Mouse (Mus musculus): Measurements from ENCODE around the gene Gdf3. TPM values are rescaled to one million over a fixed set of nuclear protein-coding genes. Genes with fewer than 3 reads are reported as not detected.
A peak's percentile ranks its signal among the peaks of the same experiment; 100 is the strongest.

Gene Gdf3
- polyA plus RNA-seq, 1 experiment: 8.2 TPM

DNA sequence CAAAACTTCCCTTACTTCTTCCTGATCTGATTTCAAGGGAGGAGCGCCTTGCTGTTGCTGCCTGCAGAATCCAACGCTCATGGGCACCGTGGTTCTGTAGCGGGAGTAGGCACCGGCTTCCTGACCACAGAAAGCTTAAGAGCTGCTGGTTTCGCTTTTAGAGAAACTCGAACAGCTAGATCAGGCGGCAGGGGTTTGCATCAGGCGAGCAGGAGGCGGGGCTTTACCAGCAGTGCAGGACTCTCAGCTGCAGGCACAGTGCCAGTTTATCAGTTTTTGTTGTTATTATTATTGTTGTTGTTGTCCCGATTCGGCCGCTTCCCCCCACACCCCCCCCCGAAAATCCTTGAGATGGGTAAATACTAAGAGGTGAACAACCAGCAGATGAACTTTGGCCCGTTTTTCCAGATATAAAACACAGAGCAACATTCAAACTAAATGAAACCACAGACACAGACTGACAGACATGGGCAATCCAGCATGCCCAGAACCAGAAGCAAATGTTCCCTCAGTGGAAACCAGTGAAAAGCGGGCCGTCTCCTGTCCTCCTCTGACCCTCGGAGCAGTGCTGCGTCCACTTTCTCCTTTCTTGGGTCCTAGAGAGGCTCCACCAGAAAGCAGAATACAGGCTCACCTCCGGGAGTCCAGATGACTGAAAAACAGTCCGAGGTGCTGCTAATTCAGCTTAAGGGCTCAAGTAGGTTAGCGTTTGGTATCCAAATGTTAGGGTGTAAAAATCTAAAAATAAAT is 7.5 kb downstream of the Gdf3 start, which contains the start of gene Apobec1:
Apobec1 (minus strand) TSS at position 203 of the 750 bp plus-strand sequence.
- TF ChIP-seq POLR2A (IDR thresholded peaks at IDR 0.05; ENCODE audit: borderline replicate concordance, control insufficient read depth, low read depth, low read length): peak; percentile 79
- TF ChIP-seq CTCF (IDR thresholded peaks at IDR 0.05; ENCODE audit: control insufficient read depth, insufficient read depth, low read length): no peak
- Histone ChIP-seq H3K27ac (ENCODE audit: control insufficient read depth, insufficient read depth, low read depth, low read length, poor library complexity) (peak within 1 kb of the TSS; percentile 94), H3K4me3 (replicated peaks; ENCODE audit: control insufficient read depth, low read depth, low read length) (peak within 1 kb of the TSS; percentile 62), H3K4me1 (ENCODE audit: control insufficient read depth, insufficient read depth, low read length) (peaks cover 2% of the 10 kb centered on the region)
- under 1% methylated on average over 22 of the region's 22 CpGs for WGBS

- Histone ChIP-seq H3K27ac (ENCODE audit: control insufficient read depth, insufficient read depth, low read depth, low read length, poor library complexity) (no peak overlapping the region), H3K4me1 (ENCODE audit: control insufficient read depth, insufficient read depth, low read length) (peaks cover 2% of the 10 kb centered on the region), H3K4me3 (replicated peaks; ENCODE audit: control insufficient read depth, low read depth, low read length) (peak overlapping the region; percentile 62)
- WGBS: 32% methylated on average over 3 of the region's 3 CpGs
- TF ChIP-seq CTCF (IDR thresholded peaks at IDR 0.05; ENCODE audit: control insufficient read depth, insufficient read depth, low read length): no peak
- TF ChIP-seq POLR2A (IDR thresholded peaks at IDR 0.05; ENCODE audit: borderline replicate concordance, control insufficient read depth, low read depth, low read length): no peak
Observed at GRCm38 (mm10) chr6:122601615-122602014, 8.3 kb downstream of the Gdf3 start.

DNA sequence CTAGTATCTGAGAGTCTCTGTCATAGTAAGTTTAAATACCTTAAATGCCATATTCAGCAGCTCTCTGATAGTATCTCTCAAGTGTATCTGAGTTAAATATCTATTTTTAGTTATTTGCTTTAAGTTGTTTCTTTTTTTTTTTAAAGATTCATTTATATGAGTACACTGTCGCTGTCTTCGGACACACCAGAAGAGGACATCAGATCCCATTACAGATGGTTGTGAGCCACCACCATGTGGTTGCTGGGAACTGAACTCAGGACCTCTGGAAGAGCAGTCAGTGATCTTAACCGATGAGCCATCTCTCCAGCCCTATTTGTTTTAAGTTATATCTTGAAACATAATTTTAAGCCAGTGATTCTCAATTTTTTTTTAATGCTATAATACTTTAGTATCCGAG is 8.9 kb downstream of the Gdf3 start:
- H3K4me1 ChIP-seq (ENCODE audit: control insufficient read depth, insufficient read depth, low read length): peaks cover 2% of the 10 kb centered on the region
- H3K4me3 ChIP-seq (replicated peaks; ENCODE audit: control insufficient read depth, low read depth, low read length): no peak overlapping the region
- TF ChIP-seq POLR2A (IDR thresholded peaks at IDR 0.05; ENCODE audit: borderline replicate concordance, control insufficient read depth, low read depth, low read length): no peak
- no peak for TF ChIP-seq CTCF (IDR thresholded peaks at IDR 0.05; ENCODE audit: control insufficient read depth, insufficient read depth, low read length)
- WGBS: 68% methylated on average over 4 of the region's 4 CpGs
- H3K27ac ChIP-seq (ENCODE audit: control insufficient read depth, insufficient read depth, low read depth, low read length, poor library complexity): peak overlapping the region; percentile 49; the same call in 1 of the 2 replicates

DNA sequence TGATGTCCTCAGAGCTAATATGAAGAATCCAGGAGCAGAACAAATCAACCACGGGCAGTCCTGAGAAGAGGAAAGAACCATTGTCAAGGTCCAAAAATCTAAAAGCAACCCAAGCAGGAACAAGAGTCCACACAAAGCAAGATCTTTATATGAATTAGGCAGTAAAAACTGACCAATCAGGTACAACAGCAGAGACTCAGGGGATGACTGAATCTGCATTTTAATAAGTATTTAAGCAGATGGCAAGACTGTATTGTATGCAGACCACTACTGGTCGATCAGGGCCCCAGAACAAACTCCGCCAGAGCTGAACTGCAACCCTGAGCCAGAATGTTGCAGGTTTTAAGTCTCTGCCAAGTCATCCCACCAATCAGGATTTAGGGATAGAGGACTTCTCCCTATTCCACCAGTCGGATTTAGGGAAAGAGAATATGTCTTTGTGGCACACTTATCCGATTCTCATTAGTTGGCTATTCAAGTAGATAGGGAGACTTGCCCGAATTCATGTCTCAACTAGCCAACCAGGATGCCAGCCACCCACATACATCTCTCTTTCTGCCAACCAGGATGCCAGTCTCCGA is 9.7 kb downstream of the Gdf3 start:
- 73% methylated on average over 7 of the region's 7 CpGs for WGBS
- Histone ChIP-seq H3K27ac (ENCODE audit: control insufficient read depth, insufficient read depth, low read depth, low read length, poor library complexity) (peak overlapping the region; percentile 46; the same call in 1 of the 2 replicates), H3K4me3 (replicated peaks; ENCODE audit: control insufficient read depth, low read depth, low read length) (no peak overlapping the region), H3K4me1 (ENCODE audit: control insufficient read depth, insufficient read depth, low read length) (peaks cover 2% of the 10 kb centered on the region)
- TF ChIP-seq CTCF (IDR thresholded peaks at IDR 0.05; ENCODE audit: control insufficient read depth, insufficient read depth, low read length) (no peak), POLR2A (IDR thresholded peaks at IDR 0.05; ENCODE audit: borderline replicate concordance, control insufficient read depth, low read depth, low read length) (no peak)

DNA sequence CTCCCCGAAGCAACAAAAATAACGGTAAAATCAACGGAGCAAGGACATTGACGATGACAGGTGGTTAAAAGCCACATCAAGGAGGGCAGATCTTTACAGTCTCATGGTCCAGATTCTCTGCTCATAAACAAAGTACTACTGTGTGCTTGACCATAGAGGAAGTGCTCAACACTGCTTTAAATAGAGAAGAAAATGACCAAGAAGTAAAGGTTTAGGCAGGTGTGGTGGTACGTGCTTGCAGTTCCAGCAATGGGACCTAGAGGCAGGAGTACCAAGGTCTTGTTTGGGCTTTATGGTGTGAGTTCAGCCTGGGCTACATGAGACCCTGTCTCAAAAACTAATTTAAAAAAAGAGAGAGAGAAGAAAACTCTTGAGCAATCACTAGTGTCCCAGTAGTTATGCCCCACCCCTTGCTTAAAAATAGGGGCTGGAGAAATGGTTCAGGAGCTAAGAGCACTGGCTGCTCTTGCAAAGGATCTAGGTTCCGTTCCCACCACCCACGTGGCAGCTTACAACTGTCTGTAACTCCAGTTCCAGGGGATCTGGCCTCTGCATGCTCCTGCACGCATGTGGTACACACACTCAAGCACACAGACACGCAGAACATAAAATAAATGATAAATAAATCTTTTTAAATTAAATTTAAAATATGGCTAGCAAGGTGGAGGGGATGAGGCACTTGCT is 10.7 kb downstream of the Gdf3 start:
- H3K27ac ChIP-seq (ENCODE audit: control insufficient read depth, insufficient read depth, low read depth, low read length, poor library complexity): peak overlapping the region; percentile 70; the same call in 1 of the 2 replicates
- 70% methylated on average over 9 of the region's 9 CpGs for WGBS
- H3K4me3 ChIP-seq (replicated peaks; ENCODE audit: control insufficient read depth, low read depth, low read length): peak overlapping the region; percentile 45
- TF ChIP-seq CTCF (IDR thresholded peaks at IDR 0.05; ENCODE audit: control insufficient read depth, insufficient read depth, low read length): no peak
- TF ChIP-seq POLR2A (IDR thresholded peaks at IDR 0.05; ENCODE audit: borderline replicate concordance, control insufficient read depth, low read depth, low read length): no peak
- H3K4me1 ChIP-seq (ENCODE audit: control insufficient read depth, insufficient read depth, low read length): peaks cover 1% of the 10 kb centered on the region

- H3K4me3 ChIP-seq (replicated peaks; ENCODE audit: control insufficient read depth, low read depth, low read length): no peak overlapping the region
Observed at GRCm38 (mm10) chr6:122598436-122598835, 11.5 kb downstream of the Gdf3 start.

DNA sequence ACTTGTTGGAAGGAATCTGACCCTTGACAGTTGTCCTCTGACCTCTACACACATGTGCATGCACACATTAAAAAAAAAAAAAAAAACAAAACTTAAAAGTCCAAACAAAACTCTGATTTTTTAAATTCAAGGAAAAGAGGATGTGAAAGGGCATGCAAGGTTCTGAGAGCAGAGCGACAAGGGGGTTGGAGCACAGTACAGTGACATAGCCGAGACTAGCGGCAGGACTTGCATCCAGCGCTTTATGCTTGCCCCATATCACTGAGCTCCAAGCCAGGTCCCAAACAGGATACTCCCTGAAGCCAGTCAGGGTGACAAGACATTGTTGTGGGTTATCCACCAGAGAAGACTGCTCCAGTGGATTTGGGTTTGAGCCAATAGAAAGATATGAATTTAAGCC is 11.9 kb downstream of the Gdf3 start:
- peaks cover 1% of the 10 kb centered on the region for H3K4me1 ChIP-seq (ENCODE audit: control insufficient read depth, insufficient read depth, low read length)
- 62% methylated on average over 4 of the region's 4 CpGs for WGBS
- TF ChIP-seq CTCF (IDR thresholded peaks at IDR 0.05; ENCODE audit: control insufficient read depth, insufficient read depth, low read length) (no peak), POLR2A (IDR thresholded peaks at IDR 0.05; ENCODE audit: borderline replicate concordance, control insufficient read depth, low read depth, low read length) (no peak)
- H3K27ac ChIP-seq (ENCODE audit: control insufficient read depth, insufficient read depth, low read depth, low read length, poor library complexity): no peak overlapping the region; the same call in 1 of the 2 replicates
- peak overlapping the region; percentile 35 for H3K4me3 ChIP-seq (replicated peaks; ENCODE audit: control insufficient read depth, low read depth, low read length)

More at GRCm38 (mm10) chr6:122598436-122598835, 11.5 kb downstream of the Gdf3 start:
- TF ChIP-seq CTCF (IDR thresholded peaks at IDR 0.05; ENCODE audit: control insufficient read depth, insufficient read depth, low read length) (no peak), POLR2A (IDR thresholded peaks at IDR 0.05; ENCODE audit: borderline replicate concordance, control insufficient read depth, low read depth, low read length) (no peak)
- Histone ChIP-seq H3K27ac (ENCODE audit: control insufficient read depth, insufficient read depth, low read depth, low read length, poor library complexity) (peak overlapping the region; percentile 70; the same call in 1 of the 2 replicates), H3K4me1 (ENCODE audit: control insufficient read depth, insufficient read depth, low read length) (peaks cover 1% of the 10 kb centered on the region)
- WGBS: 68% methylated on average over 6 of the region's 6 CpGs

DNA sequence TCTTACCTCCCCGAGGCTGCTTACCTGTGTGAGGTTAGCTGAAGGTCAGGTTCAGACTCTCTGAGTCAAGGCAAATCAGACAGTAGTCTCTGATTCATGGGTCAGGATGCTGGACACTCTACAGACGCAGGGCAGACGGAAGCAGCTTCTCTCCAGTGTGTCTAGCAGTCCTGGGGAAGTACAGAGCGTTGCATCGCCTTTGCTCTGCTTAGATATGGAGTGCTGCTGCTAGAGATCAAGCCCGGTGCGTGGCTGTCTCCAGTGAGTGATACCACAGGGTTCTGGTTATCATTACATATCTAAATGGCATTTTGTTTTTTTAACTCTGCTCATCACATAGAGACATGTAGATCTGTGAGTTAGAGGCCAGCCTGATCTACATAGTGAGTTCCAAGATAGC is 13.3 kb downstream of the Gdf3 start:
- 70% methylated on average over 7 of the region's 7 CpGs for WGBS
- Histone ChIP-seq H3K4me3 (replicated peaks; ENCODE audit: control insufficient read depth, low read depth, low read length) (no peak overlapping the region), H3K4me1 (ENCODE audit: control insufficient read depth, insufficient read depth, low read length) (peaks cover 1% of the 10 kb centered on the region), H3K27ac (ENCODE audit: control insufficient read depth, insufficient read depth, low read depth, low read length, poor library complexity) (no peak overlapping the region)
- no peak for TF ChIP-seq CTCF (IDR thresholded peaks at IDR 0.05; ENCODE audit: control insufficient read depth, insufficient read depth, low read length)
- no peak for TF ChIP-seq POLR2A (IDR thresholded peaks at IDR 0.05; ENCODE audit: borderline replicate concordance, control insufficient read depth, low read depth, low read length)

Measured in bone marrow, adult 2 months (tissue).